Mouse (Mus musculus) A20 (cell line): ENCODE data around the gene Agap1.

Experiments
- DNase-seq: peaks from one replicate; pipeline ENCODE4 v3.0.0-alpha.2; 2011; ENCODE audit warnings: low read depth, low spot score

Agap1 gene

GRCm38 (mm10) chr1:89845487-89845886, 390.9 kb downstream of the Agap1 start:
- no peak for DNase-seq

DNA sequence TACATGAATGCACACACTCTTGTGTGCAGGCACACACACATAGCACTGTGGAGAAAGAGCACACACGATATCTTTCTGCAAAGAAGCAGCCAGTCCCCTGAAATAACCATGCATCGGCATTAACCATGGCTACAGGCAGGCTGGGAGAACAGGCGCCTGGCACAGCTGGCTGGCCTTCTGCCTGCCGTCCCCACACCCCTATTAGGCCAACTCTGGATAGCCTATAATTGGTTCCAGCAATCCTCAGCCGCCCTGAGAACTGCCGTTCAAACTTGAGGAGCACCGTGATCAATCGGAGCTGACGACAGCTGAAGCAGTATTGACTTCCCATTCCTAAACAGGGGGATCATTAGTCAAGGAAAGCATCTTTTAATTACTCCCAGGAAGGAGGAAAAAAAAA, 391.5 kb downstream of the Agap1 start:
- DNase-seq = no peak

DNA sequence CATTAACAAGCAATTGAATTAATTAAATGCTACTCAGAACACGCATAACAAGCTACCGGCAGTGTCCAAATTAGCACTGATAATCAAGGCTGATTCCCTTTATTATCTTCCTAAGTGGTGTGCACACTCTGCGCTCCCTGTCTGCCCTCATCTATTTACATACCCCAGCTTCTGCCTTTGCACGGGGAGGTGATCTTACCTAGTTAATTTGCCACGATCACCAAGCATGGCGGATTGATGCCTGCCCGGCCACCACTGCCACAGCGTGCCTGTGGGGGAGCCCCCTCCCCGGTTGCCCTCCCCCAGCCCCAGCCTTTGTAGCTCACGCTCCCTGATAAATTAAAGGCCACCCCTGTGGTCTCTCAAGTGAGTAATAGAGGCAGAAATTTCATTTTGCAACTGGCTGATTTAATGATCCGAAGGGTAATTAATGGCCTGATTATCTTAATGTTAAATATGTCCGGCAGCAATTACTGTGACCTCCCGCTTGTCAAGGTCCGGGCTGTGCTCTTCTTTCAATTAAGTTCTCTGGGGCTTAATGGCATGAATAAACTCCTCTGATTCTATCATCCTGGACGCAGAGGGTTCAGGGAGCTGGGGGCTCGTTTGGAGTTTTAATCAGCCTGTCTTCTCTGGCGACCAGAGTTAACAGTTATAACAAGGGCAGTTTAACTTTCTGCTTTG, 393.9 kb downstream of the Agap1 start:
- DNase-seq = no peak

- no peak for DNase-seq
Measured at GRCm38 (mm10) chr1:89849151-89849860, 394.7 kb downstream of the Agap1 start.

DNA sequence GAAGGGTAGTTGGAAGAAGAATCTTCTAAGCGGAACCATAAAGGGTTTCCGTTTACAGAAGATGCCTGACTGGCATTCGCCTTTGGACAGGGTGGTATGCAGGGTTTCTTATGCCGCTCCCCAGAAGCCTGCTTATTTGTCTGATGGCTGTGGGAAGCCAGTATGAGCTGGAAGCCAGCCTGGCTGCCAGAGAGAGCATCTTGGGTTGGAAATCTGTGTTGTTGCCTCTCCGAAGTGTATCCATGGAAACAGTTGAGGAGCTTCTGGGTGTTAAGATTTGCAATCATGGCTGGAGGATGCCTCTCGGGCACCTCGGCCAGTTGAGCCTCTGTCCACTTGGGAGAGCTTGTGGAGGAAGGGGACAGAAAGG, 395.2 kb downstream of the Agap1 start:
- no peak for DNase-seq

GRCm38 (mm10) chr1:89850681-89851414, 396.2 kb downstream of the Agap1 start:
- no peak for DNase-seq

DNA sequence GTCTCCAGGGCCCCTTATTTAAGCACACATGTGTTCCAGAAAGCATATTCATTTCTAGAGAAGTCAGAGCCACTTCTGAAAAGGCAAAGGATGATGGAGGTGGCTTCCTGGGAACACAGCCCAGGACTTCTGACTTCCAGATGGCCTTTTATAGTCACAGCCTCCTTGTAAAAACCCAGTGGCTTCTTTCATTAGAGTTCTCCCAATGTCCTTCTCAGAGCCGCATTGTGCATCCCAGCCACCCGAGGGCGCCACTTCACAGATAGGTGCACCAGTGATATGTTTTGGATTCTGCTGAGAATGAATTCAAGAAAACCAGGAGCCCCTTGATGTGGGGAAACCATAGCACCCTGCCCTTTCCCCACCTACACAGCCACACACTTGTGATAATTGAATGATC, 404.6 kb downstream of the Agap1 start:
- DNase-seq = no peak

DNA sequence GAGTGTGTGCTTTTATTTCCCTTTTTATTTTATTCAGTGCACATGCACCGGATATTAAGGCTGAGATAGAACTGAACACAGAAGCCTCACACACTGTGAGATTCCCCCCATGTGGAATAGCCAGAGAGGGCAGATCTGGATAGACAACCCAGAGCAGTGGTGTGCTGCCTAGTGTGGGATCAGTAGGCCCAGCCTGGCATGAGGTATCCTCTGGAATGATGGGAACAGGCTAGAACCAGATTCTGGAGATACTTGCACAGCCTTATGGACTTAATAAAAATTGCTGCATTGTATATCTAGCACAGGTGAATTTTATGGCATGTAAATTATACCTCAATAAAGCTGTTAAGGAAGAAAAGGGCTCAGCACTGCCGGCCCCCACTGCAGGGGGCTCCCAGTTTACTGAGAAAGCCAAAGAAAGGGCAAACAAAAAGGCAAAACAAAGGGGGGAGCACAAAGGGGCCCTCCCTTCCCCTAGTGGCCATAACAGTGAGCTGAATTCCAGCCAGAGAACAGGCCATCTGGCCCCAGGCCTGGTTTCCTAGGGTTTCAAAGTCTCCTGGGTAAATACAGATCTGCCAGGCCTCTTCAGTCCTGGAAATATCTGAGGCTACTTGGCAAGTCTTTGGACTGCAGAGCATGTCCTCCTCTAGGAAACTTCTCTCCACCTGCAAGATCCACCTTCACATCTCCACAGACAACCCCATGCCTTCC, 405.6 kb downstream of the Agap1 start:
- no peak for DNase-seq

GRCm38 (mm10) chr1:89865787-89866186, 411.2 kb downstream of the Agap1 start:
- DNase-seq = no peak

- no peak for DNase-seq
Measured at GRCm38 (mm10) chr1:89867847-89868246, 413.2 kb downstream of the Agap1 start.

DNA sequence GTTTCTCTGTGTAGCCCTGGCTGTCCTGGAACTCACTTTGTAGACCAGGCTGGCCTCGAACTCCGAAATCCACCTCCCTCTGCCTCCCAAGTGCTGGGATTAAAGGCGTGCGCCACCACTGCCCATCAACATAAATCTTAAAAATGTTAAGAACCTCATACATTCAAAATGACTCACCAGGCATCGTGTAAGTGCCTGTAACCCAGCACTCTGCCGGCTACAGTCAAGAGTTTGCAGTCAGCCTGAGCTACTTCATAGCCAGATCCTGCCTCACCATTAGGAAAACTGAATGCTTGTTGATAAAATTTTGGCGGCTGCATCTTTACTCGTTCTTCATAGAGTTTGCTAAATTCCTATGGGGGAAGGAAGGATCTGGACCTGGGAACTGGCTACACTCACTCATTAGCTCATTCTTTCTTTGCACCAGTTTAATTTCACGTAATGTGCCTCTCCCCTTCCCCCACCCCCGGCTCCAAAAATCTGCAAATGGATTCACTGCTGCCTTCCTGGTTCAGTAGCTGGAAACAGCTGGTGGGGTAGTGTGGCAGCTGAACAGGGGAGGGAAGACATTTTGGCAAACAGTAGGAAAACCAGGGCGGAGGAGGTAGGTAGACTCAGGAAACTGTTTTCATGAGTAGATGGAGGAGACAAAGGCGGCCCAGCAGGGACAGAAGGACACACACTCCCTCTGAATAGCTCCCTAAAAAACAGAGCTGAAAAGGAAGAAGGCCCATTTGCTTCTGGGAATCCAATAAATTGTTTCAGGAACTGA, 415.7 kb downstream of the Agap1 start:
- no peak for DNase-seq

- no peak for DNase-seq
Measured at GRCm38 (mm10) chr1:89870906-89871211, 416.3 kb downstream of the Agap1 start.

GRCm38 (mm10) chr1:89876346-89877072, 421.9 kb downstream of the Agap1 start:
- DNase-seq = no peak

GRCm38 (mm10) chr1:89878496-89878895, 423.9 kb downstream of the Agap1 start:
- DNase-seq = no peak

DNA sequence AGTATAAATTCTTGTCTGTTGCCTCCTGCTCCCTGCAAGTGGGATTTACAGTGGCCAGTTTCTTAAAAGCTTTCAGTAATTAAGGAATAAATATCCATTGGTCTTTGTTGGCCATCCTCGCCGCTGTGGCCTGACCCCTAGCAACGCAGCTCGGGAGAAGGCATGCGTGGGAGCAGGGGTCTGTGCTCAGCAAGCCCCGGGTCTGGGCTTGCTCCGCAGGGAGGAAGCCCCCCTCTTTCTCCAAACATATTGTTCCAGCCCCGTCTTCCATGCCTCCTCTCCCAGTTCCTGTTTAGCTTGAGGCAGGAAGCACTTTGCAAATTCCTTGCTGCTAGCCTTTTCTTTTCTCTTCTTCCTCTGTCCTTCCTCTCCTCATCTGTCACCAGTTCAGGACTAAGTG, 425.6 kb downstream of the Agap1 start:
- DNase-seq = no peak

DNA sequence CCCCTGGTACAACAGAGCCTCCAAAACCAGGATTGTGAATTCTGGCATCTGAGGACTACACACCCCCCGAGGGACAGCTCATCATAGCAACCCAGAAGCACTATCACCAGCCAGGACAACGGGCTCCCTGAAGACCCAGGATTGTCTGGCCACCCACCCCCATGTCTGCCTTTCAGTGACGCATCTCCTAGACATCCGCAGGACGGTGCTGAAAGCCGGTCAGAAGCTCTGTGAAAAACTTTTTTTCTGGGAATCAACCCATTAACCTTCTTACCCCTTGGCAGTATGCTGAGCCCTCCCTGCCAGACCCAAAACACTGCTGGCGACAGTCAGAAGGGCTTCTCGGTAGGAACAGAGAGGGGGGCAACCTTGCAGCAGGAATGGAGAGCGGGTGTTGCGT, 426.2 kb downstream of the Agap1 start:
- DNase-seq = no peak

DNA sequence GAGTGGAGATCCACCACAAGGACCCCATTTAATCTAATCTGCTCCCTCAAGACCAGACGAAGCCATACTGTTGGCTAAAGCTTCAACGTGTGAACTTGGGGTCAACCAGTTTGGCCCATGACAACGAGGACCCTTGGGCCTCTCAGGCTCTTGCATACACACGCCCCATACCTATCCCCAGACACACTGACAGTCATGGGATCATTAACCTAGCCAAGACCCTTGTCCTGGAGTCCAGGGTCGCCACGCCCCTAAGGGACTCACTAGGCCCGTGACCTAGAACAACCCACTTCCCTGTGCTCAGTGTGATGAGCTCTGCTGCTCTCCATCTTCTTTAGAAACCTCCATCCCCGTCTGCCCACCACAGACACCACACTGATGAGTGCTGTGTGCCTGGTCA, 429.7 kb downstream of the Agap1 start:
- DNase-seq = no peak

DNA sequence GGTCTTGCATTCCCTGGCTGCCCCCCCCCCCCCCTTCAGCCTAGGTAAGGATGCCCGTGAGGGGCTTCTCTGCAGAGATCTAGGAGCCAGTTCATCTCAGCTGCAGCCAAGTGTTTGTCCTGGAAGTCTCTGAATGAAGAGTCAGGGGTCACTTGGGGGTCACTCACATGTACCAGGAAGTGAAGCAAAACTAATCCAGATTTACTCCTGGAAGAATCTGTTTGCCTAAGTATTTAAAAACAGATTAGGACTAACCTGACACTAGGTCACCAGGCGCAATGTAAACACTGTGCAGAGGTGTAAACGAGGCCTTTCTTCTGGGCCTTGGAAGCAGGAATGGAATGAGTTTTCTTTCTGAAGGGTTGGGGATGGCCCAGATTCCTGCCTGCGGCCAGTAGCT, 431.1 kb downstream of the Agap1 start:
- no peak for DNase-seq

- DNase-seq = no peak
Measured at GRCm38 (mm10) chr1:89891400-89891799, 436.8 kb downstream of the Agap1 start.

- DNase-seq = no peak
Measured at GRCm38 (mm10) chr1:89892281-89892680, 437.7 kb downstream of the Agap1 start.

DNA sequence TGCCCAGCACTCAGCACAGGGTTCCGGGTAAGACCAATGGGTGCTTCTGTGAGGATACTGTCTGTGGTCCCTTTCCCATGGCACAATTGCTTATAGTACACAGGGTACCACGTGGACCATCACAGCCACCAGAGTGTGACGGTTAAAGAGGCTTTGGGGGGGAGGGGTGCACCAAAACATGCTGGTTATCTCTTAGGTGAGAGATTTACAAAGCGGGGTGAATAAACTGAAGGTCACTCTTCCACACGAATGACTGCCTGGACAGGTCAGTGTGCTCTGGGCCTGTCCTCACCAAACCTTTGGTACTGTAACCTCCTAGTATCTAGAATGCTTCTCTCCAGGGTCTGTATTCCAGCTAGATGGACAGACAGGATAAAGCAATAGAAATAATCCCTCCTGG, 441.2 kb downstream of the Agap1 start:
- no peak for DNase-seq
